Mouse (Mus musculus) thymus, adult 2 months (tissue): ENCODE data around the gene Ptrh2. TPM values are rescaled to one million over a fixed set of nuclear protein-coding genes. Genes with fewer than 3 reads are reported as not detected.

ENCODE experiments used
- DNase-seq: peaks from one replicate; pipeline ENCODE4 v3.0.0; 2021
- H3K27ac ChIP-seq: fragments of 200-500 bp; 2 replicates; pipeline ENCODE4 v1.5.1; 2012; ENCODE audit warnings: low read length, control low read depth; ENCODE audit not compliant: control insufficient read depth, insufficient read depth
- H3K27me3 ChIP-seq: fragments of 200-500 bp; 2 replicates; pipeline ENCODE4 v1.6.1; 2012; ENCODE audit warnings: mild to moderate bottlenecking, low read length, moderate library complexity, mixed read lengths; ENCODE audit not compliant: control insufficient read depth, insufficient read depth
- H3K36me3 ChIP-seq: fragments of 200-500 bp; 2 replicates; pipeline ENCODE4 v1.6.1; 2012; ENCODE audit warnings: mild to moderate bottlenecking, low read length, moderate library complexity; ENCODE audit not compliant: control insufficient read depth, insufficient read depth
- H3K4me1 ChIP-seq: fragments of 200-500 bp; replicated peaks from 2 replicates; pipeline ENCODE4 v1.6.1; 2012; ENCODE audit warnings: low read length; ENCODE audit not compliant: control insufficient read depth, insufficient read depth
- H3K4me3 ChIP-seq: fragments of 200-500 bp; 2 replicates; pipeline ENCODE4 v1.5.1; 2012; ENCODE audit warnings: mild to moderate bottlenecking, low read length, control low read depth, moderate library complexity; ENCODE audit not compliant: control insufficient read depth, insufficient read depth
- CTCF ChIP-seq: fragments of 200-500 bp; IDR thresholded peaks from 2 replicates; pipeline ENCODE4 v1.5.1; 2012; ENCODE audit warnings: mild to moderate bottlenecking, control low read depth, low read length, moderate library complexity, borderline replicate concordance; ENCODE audit not compliant: control insufficient read depth, poor library complexity, insufficient read depth; ENCODE audit errors: extremely low read depth
- POLR2A ChIP-seq: fragments of 200-500 bp; IDR thresholded peaks from 2 replicates; pipeline ENCODE4 v1.6.1; 2012; ENCODE audit warnings: mild to moderate bottlenecking, low read length, control low read depth, moderate library complexity; ENCODE audit not compliant: control insufficient read depth, poor library complexity, insufficient read depth; ENCODE audit errors: extremely low read depth
- WGBS: fragments of 180-500 bp; shearing (Covaris S2); methylation state at CpG from one replicate; pipeline ENCODE4 v1.1.7; 2018; 5-methylcytosine and 5-hydroxymethylcytosine counted together
- polyA plus RNA-seq: library from polyadenylated mRNA; depleted of rRNA; stranded (reverse); fragments of >200 nt; gene quantifications from 2 replicates; pipeline ENCODE4 v1.2.3, GENCODE M21; 2012

Gene Ptrh2
- polyA plus RNA-seq, 1 experiment: 5.2 TPM

- no peaks in the 10 kb centered on the region for H3K27me3 ChIP-seq
- TF ChIP-seq POLR2A (no peak), CTCF (no peak)
- no peak overlapping the region for H3K27ac ChIP-seq
- H3K36me3 ChIP-seq: peaks cover 65% of the 10 kb centered on the region
- 88% methylated on average over 2 of the region's 2 CpGs for WGBS
- no peaks in the 10 kb centered on the region for H3K4me1 ChIP-seq
- no peak for DNase-seq
- no peak overlapping the region for H3K4me3 ChIP-seq
Observed at GRCm38 (mm10) chr11:86692546-86692945, 8.8 kb downstream of the Ptrh2 start.

- no peaks in the 10 kb centered on the region for H3K27me3 ChIP-seq
- WGBS: 95% methylated on average over 4 of the region's 4 CpGs
- H3K4me1 ChIP-seq: no peaks in the 10 kb centered on the region
- no peak overlapping the region for H3K4me3 ChIP-seq
- no peak for DNase-seq
- H3K27ac ChIP-seq: no peak overlapping the region
- no peak for TF ChIP-seq POLR2A
- H3K36me3 ChIP-seq: peaks cover 91% of the 10 kb centered on the region
Observed at GRCm38 (mm10) chr11:86695461-86695860, 11.7 kb downstream of the Ptrh2 start.

DNA sequence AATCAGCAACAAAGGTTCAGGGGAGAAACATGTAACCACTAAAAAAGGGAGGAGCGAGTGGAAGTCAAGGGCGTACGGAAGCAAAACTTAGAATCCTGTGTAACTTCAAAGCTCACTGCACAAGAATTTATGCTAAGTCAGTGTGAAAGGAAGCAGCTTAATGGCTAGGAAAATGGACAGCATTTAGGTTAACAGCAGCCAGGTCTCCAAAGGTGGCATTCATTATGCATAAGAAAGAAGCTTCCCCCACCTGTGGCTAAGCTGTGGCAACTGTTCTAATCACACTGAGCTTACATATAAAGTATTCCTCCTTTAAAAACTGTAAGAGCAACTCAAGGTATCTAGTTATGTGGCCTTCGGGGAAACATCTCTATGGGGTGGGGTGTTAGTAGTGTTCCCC is 17.4 kb downstream of the Ptrh2 start:
- peaks cover 97% of the 10 kb centered on the region for H3K36me3 ChIP-seq

GRCm38 (mm10) chr11:86714606-86715005 is 30.8 kb downstream of the Ptrh2 start:
- no peaks in the 10 kb centered on the region for H3K4me1 ChIP-seq
- no peaks in the 10 kb centered on the region for H3K27me3 ChIP-seq
- TF ChIP-seq CTCF: no peak
- TF ChIP-seq POLR2A: no peak
- no peak overlapping the region for H3K27ac ChIP-seq
- H3K4me3 ChIP-seq: no peak overlapping the region
- no peak for DNase-seq
- peaks cover 66% of the 10 kb centered on the region for H3K36me3 ChIP-seq

More for the DNA sequence above, 17.4 kb downstream of the Ptrh2 start:
- 96% methylated on average over 4 of the region's 4 CpGs for WGBS
- DNase-seq: no peak
- H3K27ac ChIP-seq: no peak overlapping the region
- no peaks in the 10 kb centered on the region for H3K4me1 ChIP-seq
- H3K27me3 ChIP-seq: no peaks in the 10 kb centered on the region
- H3K4me3 ChIP-seq: no peak overlapping the region
- TF ChIP-seq CTCF: no peak
- no peak for TF ChIP-seq POLR2A

- no peaks in the 10 kb centered on the region for H3K4me1 ChIP-seq
- no peak overlapping the region for H3K27ac ChIP-seq
- no peak for TF ChIP-seq CTCF
- no peak for TF ChIP-seq POLR2A
- no peaks in the 10 kb centered on the region for H3K27me3 ChIP-seq
- WGBS: 8% methylated on average over 6 of the region's 6 CpGs
- H3K4me3 ChIP-seq: no peak overlapping the region
- no peak for DNase-seq
- peaks cover 72% of the 10 kb centered on the region for H3K36me3 ChIP-seq
Observed at GRCm38 (mm10) chr11:86717306-86718065, 33.7 kb downstream of the Ptrh2 start.

GRCm38 (mm10) chr11:86718369-86718768 is 34.6 kb downstream of the Ptrh2 start:
- TF ChIP-seq CTCF (no peak), POLR2A (no peak)
- Histone ChIP-seq H3K4me3 (no peak overlapping the region), H3K36me3 (peaks cover 76% of the 10 kb centered on the region), H3K27ac (no peak overlapping the region), H3K4me1 (no peaks in the 10 kb centered on the region), H3K27me3 (no peaks in the 10 kb centered on the region)
- no peak for DNase-seq
- WGBS: 96% methylated on average over 3 of the region's 3 CpGs

GRCm38 (mm10) chr11:86719390-86719789 is 35.6 kb downstream of the Ptrh2 start:
- no peak for DNase-seq
- no peak overlapping the region for H3K4me3 ChIP-seq
- no peak overlapping the region for H3K27ac ChIP-seq
- peaks cover 80% of the 10 kb centered on the region for H3K36me3 ChIP-seq
- TF ChIP-seq CTCF (no peak), POLR2A (no peak)
- 34% methylated on average over 8 of the region's 8 CpGs for WGBS
- H3K27me3 ChIP-seq: no peaks in the 10 kb centered on the region
- no peaks in the 10 kb centered on the region for H3K4me1 ChIP-seq
